Mouse (Mus musculus): ENCODE measurements around the gene Ucp3. TPM values are rescaled to one million over a fixed set of nuclear protein-coding genes. Genes with fewer than 3 reads are reported as not detected.
A peak's percentile ranks its signal among the peaks of the same experiment; 100 is the strongest.

Ucp3 gene
- polyA plus RNA-seq, 1 experiment from 2014 or later: not detected

GRCm38 (mm10) chr7:100494415-100494831, 21.6 kb downstream of the Ucp3 start:
- ATAC-seq (ENCODE audit: low FRiP score) (no peak), DNase-seq (ENCODE audit: low spot score, missing footprints) (peak; percentile 81)
- H3K36me3 ChIP-seq (ENCODE audit: control insufficient read depth, insufficient read depth, low read length): no peaks in the 10 kb centered on the region
- H3K9ac ChIP-seq (ENCODE audit: low read length): no peak overlapping the region
- WGBS: 91% methylated on average over 7 of the region's 7 CpGs
- no peaks in the 10 kb centered on the region for H3K27me3 ChIP-seq (ENCODE audit: control insufficient read depth, insufficient read depth, low read length)
- peaks cover 12% of the 10 kb centered on the region; the same call in 1 of the 2 replicates for H3K4me1 ChIP-seq (ENCODE audit: control insufficient read depth, insufficient read depth, low read length)
- 0 out of 2 replicates have a peak overlapping the region, but pooled peaks have one; percentile 37 for H3K4me3 ChIP-seq (ENCODE audit: low read depth, low read length)
- H3K9me3 ChIP-seq (ENCODE audit: control insufficient read depth, low read length): no peaks in the 10 kb centered on the region
- H3K27ac ChIP-seq (ENCODE audit: low read depth, low read length): no peak overlapping the region
- peak overlapping the region; percentile 71 for H3K4me2 ChIP-seq

GRCm38 (mm10) chr7:100495042-100495441, 22.3 kb downstream of the Ucp3 start:
- ATAC-seq (ENCODE audit: low FRiP score) (peak; percentile 8; the same call in 1 of the 2 replicates), DNase-seq (ENCODE audit: low spot score, missing footprints) (peak; percentile 82)
- H3K9ac ChIP-seq (ENCODE audit: low read length): no peak overlapping the region
- H3K27me3 ChIP-seq (ENCODE audit: control insufficient read depth, insufficient read depth, low read length): no peaks in the 10 kb centered on the region
- H3K4me1 ChIP-seq (ENCODE audit: control insufficient read depth, insufficient read depth, low read length): peaks cover 12% of the 10 kb centered on the region; the same call in 1 of the 2 replicates
- H3K9me3 ChIP-seq (ENCODE audit: control insufficient read depth, low read length): no peaks in the 10 kb centered on the region
- H3K4me2 ChIP-seq: peak overlapping the region; percentile 17; the same call in 1 of the 2 replicates
- no peak overlapping the region for H3K4me3 ChIP-seq (ENCODE audit: low read depth, low read length)
- H3K27ac ChIP-seq (ENCODE audit: low read depth, low read length): peak overlapping the region; percentile 25; the same call in 1 of the 2 replicates
- H3K36me3 ChIP-seq (ENCODE audit: control insufficient read depth, insufficient read depth, low read length): no peaks in the 10 kb centered on the region
- WGBS: 43% methylated on average over 8 of the region's 8 CpGs

- peak overlapping the region; percentile 25; the same call in 1 of the 2 replicates for H3K27ac ChIP-seq (ENCODE audit: low read depth, low read length)
- no peak overlapping the region for H3K4me3 ChIP-seq (ENCODE audit: low read depth, low read length)
- 27% methylated on average over 11 of the region's 11 CpGs for WGBS
- H3K36me3 ChIP-seq (ENCODE audit: control insufficient read depth, insufficient read depth, low read length): no peaks in the 10 kb centered on the region
- no peaks in the 10 kb centered on the region for H3K9me3 ChIP-seq (ENCODE audit: control insufficient read depth, low read length)
- H3K9ac ChIP-seq (ENCODE audit: low read length): no peak overlapping the region
- no peaks in the 10 kb centered on the region for H3K27me3 ChIP-seq (ENCODE audit: control insufficient read depth, insufficient read depth, low read length)
- DNase-seq (ENCODE audit: low spot score, missing footprints): peak; percentile 89
- peak overlapping the region; percentile 17; the same call in 1 of the 2 replicates for H3K4me2 ChIP-seq
- peaks cover 12% of the 10 kb centered on the region; the same call in 1 of the 2 replicates for H3K4me1 ChIP-seq (ENCODE audit: control insufficient read depth, insufficient read depth, low read length)
- ATAC-seq (ENCODE audit: low FRiP score): peak; percentile 53; the same call in 1 of the 2 replicates
These were observed 22.9 kb downstream of the Ucp3 start for GRCm38 (mm10) chr7:100495581-100496251.

- no peak for ATAC-seq (ENCODE audit: low FRiP score)
- DNase-seq (ENCODE audit: low spot score, missing footprints): no peak
- no peak overlapping the region for H3K4me2 ChIP-seq
- no peak overlapping the region for H3K9ac ChIP-seq (ENCODE audit: low read length)
- H3K36me3 ChIP-seq (ENCODE audit: control insufficient read depth, insufficient read depth, low read length): no peaks in the 10 kb centered on the region
- H3K9me3 ChIP-seq (ENCODE audit: control insufficient read depth, low read length): no peaks in the 10 kb centered on the region
- no peak overlapping the region for H3K27ac ChIP-seq (ENCODE audit: low read depth, low read length)
- H3K4me3 ChIP-seq (ENCODE audit: low read depth, low read length): no peak overlapping the region
- H3K27me3 ChIP-seq (ENCODE audit: control insufficient read depth, insufficient read depth, low read length): no peaks in the 10 kb centered on the region
- H3K4me1 ChIP-seq (ENCODE audit: control insufficient read depth, insufficient read depth, low read length): peaks cover 12% of the 10 kb centered on the region; the same call in 1 of the 2 replicates
- 75% methylated on average over 6 of the region's 6 CpGs for WGBS
These were observed 23.6 kb downstream of the Ucp3 start for GRCm38 (mm10) chr7:100496371-100496770.

- no peak for DNase-seq (ENCODE audit: low spot score, missing footprints)
- no peak overlapping the region for H3K27ac ChIP-seq (ENCODE audit: low read depth, low read length)
- no peaks in the 10 kb centered on the region for H3K36me3 ChIP-seq (ENCODE audit: control insufficient read depth, insufficient read depth, low read length)
- H3K4me2 ChIP-seq: no peak overlapping the region
- H3K9me3 ChIP-seq (ENCODE audit: control insufficient read depth, low read length): no peaks in the 10 kb centered on the region
- no peak overlapping the region for H3K9ac ChIP-seq (ENCODE audit: low read length)
- WGBS: 93% methylated on average over 9 of the region's 9 CpGs
- peaks cover 12% of the 10 kb centered on the region; the same call in 1 of the 2 replicates for H3K4me1 ChIP-seq (ENCODE audit: control insufficient read depth, insufficient read depth, low read length)
- H3K4me3 ChIP-seq (ENCODE audit: low read depth, low read length): no peak overlapping the region
- ATAC-seq (ENCODE audit: low FRiP score): no peak
- H3K27me3 ChIP-seq (ENCODE audit: control insufficient read depth, insufficient read depth, low read length): no peaks in the 10 kb centered on the region
These were observed 24.0 kb downstream of the Ucp3 start for GRCm38 (mm10) chr7:100496791-100497190.

- Histone ChIP-seq H3K4me3 (ENCODE audit: low read depth, low read length) (no peak overlapping the region), H3K4me2 (no peak overlapping the region), H3K9ac (ENCODE audit: low read length) (no peak overlapping the region), H3K36me3 (ENCODE audit: control insufficient read depth, insufficient read depth, low read length) (no peaks in the 10 kb centered on the region), H3K4me1 (ENCODE audit: control insufficient read depth, insufficient read depth, low read length) (peaks cover 12% of the 10 kb centered on the region; the same call in 1 of the 2 replicates), H3K27me3 (ENCODE audit: control insufficient read depth, insufficient read depth, low read length) (no peaks in the 10 kb centered on the region), H3K27ac (ENCODE audit: low read depth, low read length) (no peak overlapping the region), H3K9me3 (ENCODE audit: control insufficient read depth, low read length) (no peaks in the 10 kb centered on the region)
- WGBS: 76% methylated on average over 4 of the region's 4 CpGs
- DNase-seq (ENCODE audit: low spot score, missing footprints) (no peak), ATAC-seq (ENCODE audit: low FRiP score) (no peak)
These were observed 24.6 kb downstream of the Ucp3 start for GRCm38 (mm10) chr7:100497402-100497801.

- no peaks in the 10 kb centered on the region for H3K36me3 ChIP-seq (ENCODE audit: control insufficient read depth, insufficient read depth, low read length)
- H3K9me3 ChIP-seq (ENCODE audit: control insufficient read depth, low read length): no peaks in the 10 kb centered on the region
- H3K4me3 ChIP-seq (ENCODE audit: low read depth, low read length): no peak overlapping the region
- DNase-seq (ENCODE audit: low spot score, missing footprints) (no peak), ATAC-seq (ENCODE audit: low FRiP score) (no peak)
- no peak overlapping the region for H3K27ac ChIP-seq (ENCODE audit: low read depth, low read length)
- no peaks in the 10 kb centered on the region for H3K27me3 ChIP-seq (ENCODE audit: control insufficient read depth, insufficient read depth, low read length)
- H3K9ac ChIP-seq (ENCODE audit: low read length): no peak overlapping the region
- WGBS: 91% methylated on average over 13 of the region's 13 CpGs
- no peak overlapping the region for H3K4me2 ChIP-seq
- H3K4me1 ChIP-seq (ENCODE audit: control insufficient read depth, insufficient read depth, low read length): peaks cover 9% of the 10 kb centered on the region; the same call in 1 of the 2 replicates
These were observed 25.2 kb downstream of the Ucp3 start for GRCm38 (mm10) chr7:100497982-100498381.

- H3K9me3 ChIP-seq (ENCODE audit: control insufficient read depth, low read length): no peaks in the 10 kb centered on the region
- H3K27me3 ChIP-seq (ENCODE audit: control insufficient read depth, insufficient read depth, low read length): no peaks in the 10 kb centered on the region
- DNase-seq (ENCODE audit: low spot score, missing footprints) (no peak), ATAC-seq (ENCODE audit: low FRiP score) (no peak)
- no peak overlapping the region for H3K9ac ChIP-seq (ENCODE audit: low read length)
- no peak overlapping the region for H3K4me3 ChIP-seq (ENCODE audit: low read depth, low read length)
- H3K27ac ChIP-seq (ENCODE audit: low read depth, low read length): no peak overlapping the region
- no peaks in the 10 kb centered on the region for H3K36me3 ChIP-seq (ENCODE audit: control insufficient read depth, insufficient read depth, low read length)
- H3K4me2 ChIP-seq: no peak overlapping the region
- 0 out of 2 replicates have a peak, but pooled peaks cover 5% of the 10 kb centered on the region for H3K4me1 ChIP-seq (ENCODE audit: control insufficient read depth, insufficient read depth, low read length)
These were observed 26.7 kb downstream of the Ucp3 start for GRCm38 (mm10) chr7:100499465-100499864.

- H3K4me2 ChIP-seq: no peak overlapping the region
- no peaks in the 10 kb centered on the region for H3K36me3 ChIP-seq (ENCODE audit: control insufficient read depth, insufficient read depth, low read length)
- peak; percentile 82 for DNase-seq (ENCODE audit: low spot score, missing footprints)
- 73% methylated on average over 16 of the region's 16 CpGs for WGBS
- no peak overlapping the region for H3K4me3 ChIP-seq (ENCODE audit: low read depth, low read length)
- H3K9me3 ChIP-seq (ENCODE audit: control insufficient read depth, low read length): no peaks in the 10 kb centered on the region
- no peak overlapping the region for H3K27ac ChIP-seq (ENCODE audit: low read depth, low read length)
- H3K27me3 ChIP-seq (ENCODE audit: control insufficient read depth, insufficient read depth, low read length): no peaks in the 10 kb centered on the region
- 0 out of 2 replicates have a peak, but pooled peaks cover 2% of the 10 kb centered on the region for H3K4me1 ChIP-seq (ENCODE audit: control insufficient read depth, insufficient read depth, low read length)
- H3K9ac ChIP-seq (ENCODE audit: low read length): no peak overlapping the region
- ATAC-seq (ENCODE audit: low FRiP score): no peak
These were observed 27.6 kb downstream of the Ucp3 start for GRCm38 (mm10) chr7:100500276-100500977.

All from midbrain, embryonic 11.5 days (tissue).